ENCODE assay signal across 7 mouse cellular contexts in genomic region chr1:74893134-74893855, GRCm38 (mm10). TPM values are rescaled to one million over a fixed set of nuclear protein-coding genes. Genes with fewer than 3 reads are reported as not detected.
DNase-seq lines count a peak whose midpoint lies in the region; ATAC-seq and TF ChIP-seq lines count a peak whose summit lies in the region.

Gene Cryba2, minus strand, starts transcription at chr1:74893143.

- no peaks in the 10 kb centered on the region for H3K9me3 ChIP-seq in forebrain, embryonic 13.5 days (replicated peaks)

- TF ChIP-seq POLR2A in small intestine, adult 2 months (IDR thresholded peaks at IDR 0.05; ENCODE audit: low read depth, low read length), result no peak

- no peak within 1 kb of the TSS for H3K27ac ChIP-seq in forebrain, embryonic 13.5 days
- H3K27ac ChIP-seq in small intestine, adult 2 months (ENCODE audit: insufficient read depth, low read depth, low read length), result no peak within 1 kb of the TSS

- no peaks in the 10 kb centered on the region for H3K36me3 ChIP-seq in forebrain, embryonic 13.5 days (ENCODE audit: poor library complexity, severe bottlenecking)
- no peaks in the 10 kb centered on the region for H3K36me3 ChIP-seq in small intestine, adult 2 months (ENCODE audit: control insufficient read depth, insufficient read depth, low read length)

- peak; percentile 43 for DNase-seq in urinary bladder, postnatal 25 days (ENCODE audit: low spot score)
- no peak for DNase-seq in urinary bladder, postnatal 4 days (ENCODE audit: low spot score in 2 of 2)
- peak; percentile 40 for DNase-seq in cerebellum, adult 11 months
- DNase-seq in kidney, adult 18-20 months, result peak; percentile 65
- peak; percentile 66 for DNase-seq in lung, postnatal 36 days

- WGBS in forebrain, embryonic 13.5 days, result 3% methylated on average over 25 of the region's 25 CpGs
- 9% methylated on average over 25 of the region's 25 CpGs for WGBS in small intestine, adult 2 months

- peaks cover 22% of the 10 kb centered on the region for H3K4me1 ChIP-seq in forebrain, embryonic 13.5 days
- H3K4me1 ChIP-seq in small intestine, adult 2 months (ENCODE audit: control insufficient read depth, insufficient read depth, insufficient read length, low read length), result 0 out of 2 replicates have a peak, but pooled peaks cover 2% of the 10 kb centered on the region

- peak within 1 kb of the TSS; percentile 49 for H3K4me2 ChIP-seq in forebrain, embryonic 13.5 days

- TF ChIP-seq CTCF in small intestine, adult 2 months (IDR thresholded peaks at IDR 0.05; ENCODE audit: extremely low read depth, insufficient read length, insufficient replicate concordance, low read depth, low read length), result peak; percentile 88; the same call in 1 of the 2 replicates

- peaks cover 95% of the 10 kb centered on the region for H3K27me3 ChIP-seq in forebrain, embryonic 13.5 days
- peaks cover 28% of the 10 kb centered on the region for H3K27me3 ChIP-seq in small intestine, adult 2 months (ENCODE audit: control insufficient read depth, insufficient read depth, low read length)

- peak within 1 kb of the TSS; percentile 20 for H3K4me3 ChIP-seq in forebrain, embryonic 13.5 days
- no peak within 1 kb of the TSS for H3K4me3 ChIP-seq in small intestine, adult 2 months (ENCODE audit: low read depth, low read length)

- no peak within 1 kb of the TSS; the same call in 1 of the 2 replicates for H3K9ac ChIP-seq in forebrain, embryonic 13.5 days

- ATAC-seq in forebrain, embryonic 13.5 days, result 0 out of 2 replicates have a peak, but pooled peaks have one; percentile 29

RNA-seq across cellular contexts. Expression of gene Cryba2, which starts in this region (rescaled TPM):
- polyA plus RNA-seq in forebrain, embryonic 13.5 days (2015; fragmentation: Nextera tagmentation; extraction: Ambion mirVana), result not detected in 2 replicates
- polyA plus RNA-seq in small intestine, adult 2 months (2012; rRNA removed), result 0.86 and 1.1 TPM in 2 replicates

Comparison
In these comparisons a context has a peak if more than half of its experiments do, and no peak if none do; other contexts are left out.
1. DNase-seq: peak in urinary bladder, postnatal 25 days (single experiment), cerebellum, adult 11 months (single experiment), kidney, adult 18-20 months (single experiment) and lung, postnatal 36 days (single experiment); none in urinary bladder, postnatal 4 days (0 of 2).
2. Peak in ATAC-seq, H3K4me3 ChIP-seq and H3K4me2 ChIP-seq in forebrain, embryonic 13.5 days; RNA of the gene not detected or under 1 TPM.